ENCODE assay signal across 8 mouse cellular contexts in the genomic region with DNA sequence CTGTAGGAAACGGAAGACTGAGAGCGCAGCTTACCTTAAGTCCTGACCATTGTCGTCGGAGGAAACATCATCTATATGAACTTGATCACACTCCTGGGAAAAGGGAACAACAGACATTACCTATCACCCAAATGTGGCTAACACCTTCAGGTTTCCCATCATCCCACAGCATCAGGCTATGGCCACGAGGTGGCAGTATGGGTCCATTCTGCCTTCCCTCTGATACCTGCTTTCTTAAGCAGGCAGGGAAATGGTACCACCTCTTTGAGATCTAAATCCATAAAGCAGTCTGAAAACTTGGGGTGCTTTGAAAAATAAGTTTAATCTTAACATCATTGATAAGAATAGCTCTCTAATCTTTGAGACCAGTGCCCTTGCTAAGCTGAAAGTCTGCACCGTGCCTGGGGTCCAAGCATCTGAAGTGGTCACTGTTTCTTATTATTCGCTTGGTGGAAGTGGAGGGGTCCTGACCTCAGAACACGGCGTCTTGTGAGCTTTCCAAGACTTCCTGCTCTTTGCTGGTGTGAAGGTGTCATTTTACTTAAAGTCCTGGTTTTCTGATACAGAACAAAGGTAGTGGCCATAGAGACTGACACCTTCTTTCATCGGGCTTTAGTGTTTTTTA.
DNase-seq lines count a peak whose midpoint lies in the region; ATAC-seq and TF ChIP-seq lines count a peak whose summit lies in the region.

No protein-coding gene starts in this region.

- H3K9me3 ChIP-seq in heart, embryonic 12.5 days (replicated peaks) = no peaks in the 10 kb centered on the region
- no peaks in the 10 kb centered on the region for H3K9me3 ChIP-seq in hindbrain, embryonic 15.5 days
- no peaks in the 10 kb centered on the region for H3K9me3 ChIP-seq in midbrain, embryonic 11.5 days (ENCODE audit: control insufficient read depth, low read length)

- no peak for ATAC-seq in heart, embryonic 12.5 days (ENCODE audit: insufficient number of reproducible peaks, low FRiP score)
- ATAC-seq in hindbrain, embryonic 15.5 days (ENCODE audit: low FRiP score, low read depth) = peak; percentile 85
- peak; percentile 66; the same call in 1 of the 2 replicates for ATAC-seq in midbrain, embryonic 11.5 days (ENCODE audit: low FRiP score)

- H3K4me2 ChIP-seq in heart, embryonic 12.5 days = no peak overlapping the region
- no peak overlapping the region for H3K4me2 ChIP-seq in hindbrain, embryonic 15.5 days
- no peak overlapping the region for H3K4me2 ChIP-seq in midbrain, embryonic 11.5 days

- H3K36me3 ChIP-seq in heart, embryonic 12.5 days = no peaks in the 10 kb centered on the region
- H3K36me3 ChIP-seq in hindbrain, embryonic 15.5 days = no peaks in the 10 kb centered on the region
- no peaks in the 10 kb centered on the region for H3K36me3 ChIP-seq in midbrain, embryonic 11.5 days (ENCODE audit: control insufficient read depth, insufficient read depth, low read length)
- H3K36me3 ChIP-seq in spleen, adult 2 months (ENCODE audit: control insufficient read depth, insufficient read depth, low read length) = no peaks in the 10 kb centered on the region

- TF ChIP-seq CTCF in spleen, adult 2 months (IDR thresholded peaks at IDR 0.05; ENCODE audit: extremely low read depth, insufficient read depth, insufficient read length, insufficient replicate concordance) = peak; percentile 22; the same call in 1 of the 2 replicates

- H3K4me3 ChIP-seq in heart, embryonic 12.5 days = no peak overlapping the region
- no peak overlapping the region for H3K4me3 ChIP-seq in hindbrain, embryonic 15.5 days
- no peak overlapping the region for H3K4me3 ChIP-seq in midbrain, embryonic 11.5 days (ENCODE audit: low read depth, low read length)
- H3K4me3 ChIP-seq in spleen, adult 2 months (ENCODE audit: extremely low read depth, insufficient read depth, insufficient read length) = no peak overlapping the region

- no peak overlapping the region for H3K9ac ChIP-seq in heart, embryonic 12.5 days
- no peak overlapping the region for H3K9ac ChIP-seq in hindbrain, embryonic 15.5 days
- H3K9ac ChIP-seq in midbrain, embryonic 11.5 days (ENCODE audit: low read length) = no peak overlapping the region

- no peak for TF ChIP-seq POLR2A in spleen, adult 2 months (IDR thresholded peaks at IDR 0.05; ENCODE audit: low read depth, low read length)

- 45% methylated on average over 10 of the region's 10 CpGs for WGBS in heart, embryonic 12.5 days
- WGBS in hindbrain, embryonic 15.5 days = 50% methylated on average over 10 of the region's 10 CpGs
- WGBS in midbrain, embryonic 11.5 days = 51% methylated on average over 10 of the region's 10 CpGs
- 55% methylated on average over 10 of the region's 10 CpGs for WGBS in spleen, adult 2 months

- H3K27me3 ChIP-seq in heart, embryonic 12.5 days (replicated peaks) = no peaks in the 10 kb centered on the region
- no peaks in the 10 kb centered on the region for H3K27me3 ChIP-seq in hindbrain, embryonic 15.5 days
- H3K27me3 ChIP-seq in midbrain, embryonic 11.5 days (ENCODE audit: control insufficient read depth, insufficient read depth, low read length) = no peaks in the 10 kb centered on the region
- H3K27me3 ChIP-seq in spleen, adult 2 months (ENCODE audit: control insufficient read depth, insufficient read depth, low read length) = no peaks in the 10 kb centered on the region

- H3K4me1 ChIP-seq in heart, embryonic 12.5 days (replicated peaks) = no peaks in the 10 kb centered on the region
- H3K4me1 ChIP-seq in hindbrain, embryonic 15.5 days (replicated peaks) = no peaks in the 10 kb centered on the region
- H3K4me1 ChIP-seq in midbrain, embryonic 11.5 days (ENCODE audit: control insufficient read depth, insufficient read depth, low read length) = no peaks in the 10 kb centered on the region
- no peaks in the 10 kb centered on the region for H3K4me1 ChIP-seq in spleen, adult 2 months (ENCODE audit: control insufficient read depth, insufficient read depth, insufficient read length)

- intact Hi-C loops in left cerebral cortex, postnatal 25 days (cut with DNase I) = loop anchor here (2.0 to 5.0 kb wide), 4 partner anchors 284 to 660 kb away; no protein-coding TSS in a partner anchor

- DNase-seq in heart, adult 11 months = peak; percentile 75
- DNase-seq in cerebellum, adult 9-10 months = peak; percentile 39
- DNase-seq in frontal cortex, adult 2 months (ENCODE audit: extremely low spot score in 1 of 2, low spot score in 1 of 2) = peak; percentile 50 to 94
- peak; percentile 80 to 87 for DNase-seq in left cerebral cortex, postnatal 25 days (ENCODE audit: low spot score in 2 of 2)
- peak; percentile 97 for DNase-seq in midbrain, embryonic 11.5 days (ENCODE audit: low spot score, missing footprints)
- DNase-seq in spleen, adult 2 months (ENCODE audit: low read depth in 1 of 2, low spot score in 2 of 2) = peak in 1 of 2 experiments; percentile 3

- no peak overlapping the region for H3K27ac ChIP-seq in heart, embryonic 12.5 days (ENCODE audit: poor library complexity, severe bottlenecking)
- no peak overlapping the region for H3K27ac ChIP-seq in hindbrain, embryonic 15.5 days (replicated peaks)
- no peak overlapping the region for H3K27ac ChIP-seq in midbrain, embryonic 11.5 days (ENCODE audit: low read depth, low read length)
- no peak overlapping the region for H3K27ac ChIP-seq in spleen, adult 2 months (ENCODE audit: insufficient read depth, low read length)
